10 mouse cellular contexts compared by ENCODE assay signal in the genomic region with DNA sequence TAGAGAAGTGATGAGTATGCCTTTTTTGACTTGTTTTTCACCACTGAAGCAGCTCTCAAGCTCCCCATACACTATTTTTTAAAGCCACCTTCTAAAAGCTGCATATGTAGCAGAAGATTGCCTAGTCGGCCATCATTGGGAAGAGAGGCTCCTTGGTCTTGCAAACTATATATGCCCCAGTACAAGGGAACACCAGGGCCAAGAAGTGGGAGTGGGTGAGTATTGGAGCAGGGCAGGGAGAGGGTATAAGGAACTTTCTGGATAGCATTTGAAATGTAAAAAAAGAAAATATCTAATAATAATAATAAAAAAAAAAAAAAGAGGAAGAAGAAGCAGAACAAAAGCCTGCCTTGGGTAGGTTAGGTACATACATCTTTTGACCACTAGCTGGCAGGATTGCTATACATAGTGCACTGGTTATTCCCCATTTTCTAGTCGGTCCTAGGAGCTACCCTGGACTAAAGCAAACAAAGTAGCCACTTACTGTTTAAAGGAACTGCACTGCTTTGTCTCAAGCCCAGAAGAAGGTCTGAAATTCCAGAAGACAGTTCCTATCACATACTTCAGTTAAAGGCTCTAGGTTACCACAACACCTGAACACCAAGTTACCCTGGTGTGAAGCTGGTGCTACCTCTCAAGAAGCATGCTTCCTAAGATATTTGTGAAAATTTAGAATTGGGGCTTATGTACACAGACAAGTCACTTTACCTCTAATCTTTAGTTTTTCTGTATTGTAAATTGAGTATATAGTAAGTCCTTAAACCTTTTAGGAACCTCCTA.
DNase-seq lines count a peak whose midpoint lies in the region; ATAC-seq and TF ChIP-seq lines count a peak whose summit lies in the region.
"Had no signal": no experiment of that assay in that cellular context is flagged by ENCODE, and none has a peak within 500 bp of the region (broad histone marks: within the 10 kb centered on the region; RNA-seq: fewer than 3 reads in every experiment).

No protein-coding gene starts in this region.

- ATAC-seq in hindbrain, embryonic 12.5 days (ENCODE audit: low FRiP score): 0 out of 2 replicates have a peak, but pooled peaks have one; percentile 69
- peak; percentile 94; the same call in 1 of the 2 replicates for ATAC-seq in kidney, embryonic 16.5 days (ENCODE audit: low FRiP score, low TSS enrichment)

- in situ Hi-C loops in ES-E14 (cut with MboI; ENCODE audit: low sequenced_read_pairs in 2 of 2, unreplicated experiment in 2 of 2): no loop called here

- no peak for DNase-seq in hindbrain, embryonic 10.5 days (ENCODE audit: low spot score)
- peak; percentile 11 for DNase-seq in ES-E14 (ENCODE audit: low read depth, low spot score)
- peak; percentile 47 for DNase-seq in fibroblast of lung, adult 2 months (ENCODE audit: low read depth)
- peak; percentile 12 for DNase-seq in neural tube, embryonic 10.5 days (ENCODE audit: extremely low spot score, low spot score)
- DNase-seq in layer of hippocampus, postnatal 25 days (ENCODE audit: extremely low spot score in 1 of 2, low spot score in 1 of 2): no peak
- no peak for DNase-seq in urinary bladder, adult 2 months (ENCODE audit: low spot score)

- H3K4me3 ChIP-seq in hindbrain, embryonic 12.5 days: no peak overlapping the region
- H3K4me3 ChIP-seq in hindbrain, embryonic 10.5 days: no peak overlapping the region
- H3K4me3 ChIP-seq in ES-E14 (ENCODE audit: insufficient read depth in 1 of 2, low read depth in 1 of 2, low read length in 2 of 2, poor library complexity in 1 of 2, severe bottlenecking in 1 of 2): no peak overlapping the region
- H3K4me3 ChIP-seq in kidney, embryonic 16.5 days (ENCODE audit: low read length): no peak overlapping the region
- H3K4me3 ChIP-seq: embryonic facial prominence, embryonic 15.5 days had no signal

- no peak overlapping the region for H3K9ac ChIP-seq in hindbrain, embryonic 12.5 days
- no peak overlapping the region for H3K9ac ChIP-seq in ES-E14 (ENCODE audit: insufficient read depth, low read depth, low read length, poor library complexity, severe bottlenecking)
- H3K9ac ChIP-seq in kidney, embryonic 16.5 days (replicated peaks; ENCODE audit: low read length): no peak overlapping the region
- H3K9ac ChIP-seq: embryonic facial prominence, embryonic 15.5 days had no signal

- 34% methylated on average over 2 of the region's 2 CpGs for WGBS in hindbrain, embryonic 12.5 days
- 35% methylated on average over 2 of the region's 2 CpGs for WGBS in hindbrain, embryonic 10.5 days
- WGBS in kidney, embryonic 16.5 days: 28% methylated on average over 2 of the region's 2 CpGs

- H3K4me1 ChIP-seq in hindbrain, embryonic 12.5 days: no peaks in the 10 kb centered on the region
- H3K4me1 ChIP-seq in hindbrain, embryonic 10.5 days (replicated peaks): no peaks in the 10 kb centered on the region
- H3K4me1 ChIP-seq in ES-E14 (ENCODE audit: control insufficient read depth in 2 of 2, insufficient read depth in 2 of 2, low read length in 2 of 2, poor library complexity in 1 of 2): no peaks in the 10 kb centered on the region
- H3K4me1 ChIP-seq in kidney, embryonic 16.5 days (ENCODE audit: insufficient read depth, low read length): no peaks in the 10 kb centered on the region
- H3K4me1 ChIP-seq: embryonic facial prominence, embryonic 15.5 days had no signal

- H3K27ac ChIP-seq in hindbrain, embryonic 12.5 days: no peak overlapping the region
- H3K27ac ChIP-seq in hindbrain, embryonic 10.5 days: no peak overlapping the region
- no peak overlapping the region for H3K27ac ChIP-seq in ES-E14 (ENCODE audit: insufficient read depth, low read depth, low read length, poor library complexity, severe bottlenecking)
- no peak overlapping the region for H3K27ac ChIP-seq in kidney, embryonic 16.5 days (ENCODE audit: low read length)
- H3K27ac ChIP-seq: embryonic facial prominence, embryonic 15.5 days; macrophage had no signal

- H3K36me3 ChIP-seq in hindbrain, embryonic 12.5 days: no peaks in the 10 kb centered on the region
- no peaks in the 10 kb centered on the region for H3K36me3 ChIP-seq in hindbrain, embryonic 10.5 days
- no peaks in the 10 kb centered on the region for H3K36me3 ChIP-seq in ES-E14 (ENCODE audit: control insufficient read depth, insufficient read depth, low read length, poor library complexity, severe bottlenecking)
- no peaks in the 10 kb centered on the region for H3K36me3 ChIP-seq in kidney, embryonic 16.5 days (ENCODE audit: insufficient read depth, low read length)
- H3K36me3 ChIP-seq: embryonic facial prominence, embryonic 15.5 days had no signal

- H3K27me3 ChIP-seq in hindbrain, embryonic 12.5 days: no peaks in the 10 kb centered on the region
- H3K27me3 ChIP-seq in hindbrain, embryonic 10.5 days (ENCODE audit: insufficient read depth, poor library complexity, severe bottlenecking): no peaks in the 10 kb centered on the region
- no peaks in the 10 kb centered on the region for H3K27me3 ChIP-seq in kidney, embryonic 16.5 days (ENCODE audit: insufficient read depth, low read length)
- H3K27me3 ChIP-seq: embryonic facial prominence, embryonic 15.5 days had no signal

- no peak overlapping the region for H3K4me2 ChIP-seq in hindbrain, embryonic 12.5 days (replicated peaks)
- no peak overlapping the region for H3K4me2 ChIP-seq in kidney, embryonic 16.5 days (replicated peaks; ENCODE audit: low read depth, low read length)
- H3K4me2 ChIP-seq: embryonic facial prominence, embryonic 15.5 days had no signal

- H3K9me3 ChIP-seq in hindbrain, embryonic 12.5 days (replicated peaks): no peaks in the 10 kb centered on the region
- H3K9me3 ChIP-seq in hindbrain, embryonic 10.5 days: no peaks in the 10 kb centered on the region
- no peaks in the 10 kb centered on the region for H3K9me3 ChIP-seq in ES-E14 (ENCODE audit: control insufficient read depth, insufficient read depth, low read depth, low read length)
- H3K9me3 ChIP-seq in kidney, embryonic 16.5 days (ENCODE audit: low read length): no peaks in the 10 kb centered on the region
- H3K9me3 ChIP-seq: embryonic facial prominence, embryonic 15.5 days had no signal

TF ChIP-seq in ES-E14, 5 proteins besides CTCF, POLR2A, EP300 and RAD21:
- TF ChIP-seq HCFC1 (IDR thresholded peaks at IDR 0.05; ENCODE audit: borderline replicate concordance, insufficient read depth, low read length) (no peak), ZNF384 (IDR thresholded peaks at IDR 0.05; ENCODE audit: low read depth, low read length) (0 out of 2 replicates have a peak, but pooled peaks have one; percentile 17), MAFK (IDR thresholded peaks at IDR 0.05; ENCODE audit: insufficient read depth, low read depth, low read length) (no peak), CHD2 (IDR thresholded peaks at IDR 0.05; ENCODE audit: low read depth, low read length) (no peak), ZC3H11A (IDR thresholded peaks at IDR 0.05; ENCODE audit: borderline replicate concordance, low read depth, low read length) (peak; percentile 62; the same call in 1 of the 2 replicates)

Comparison
In these comparisons a context has a peak if more than half of its experiments do, and no peak if none do; other contexts are left out.
1. DNase-seq: peak in ES-E14 (single experiment), fibroblast of lung, adult 2 months (single experiment) and neural tube, embryonic 10.5 days (single experiment); none in hindbrain, embryonic 10.5 days (single experiment), layer of hippocampus, postnatal 25 days (0 of 2) and urinary bladder, adult 2 months (single experiment).